Mouse (Mus musculus) CH12.LX (cell line): ENCODE results near the gene Gm14226. TPM values are rescaled to one million over a fixed set of nuclear protein-coding genes. Genes with fewer than 3 reads are reported as not detected.
"Not testable (repeated sequence)": the region's sequence is repeated elsewhere in the genome, so short reads cannot be mapped to it uniquely, and the experiment has no call there.

ENCODE experiments used
- DNase-seq: peaks from one replicate; pipeline ENCODE4 v3.0.0-alpha.2; 2013; ENCODE audit errors: extremely low read depth
- H3K27ac ChIP-seq: 2 replicates; pipeline ENCODE4 v1.5.1; 2012; ENCODE audit warnings: low read depth, mild to moderate bottlenecking, control low read depth, moderate library complexity; ENCODE audit not compliant: insufficient read depth
- H3K27me3 ChIP-seq: replicated peaks from 2 replicates; pipeline ENCODE3; 2012; ENCODE audit warnings: inconsistent platforms
- H3K36me3 ChIP-seq, 2 experiments: replicated peaks in 1 of 2; 2 replicates each; pipeline versions ENCODE3 to v1.6.1; 2012; ENCODE audit warnings: inconsistent platforms in 1 of 2, low read length in 1 of 2, mild to moderate bottlenecking in 1 of 2, mixed read lengths in 1 of 2, moderate library complexity in 1 of 2; ENCODE audit not compliant: control insufficient read depth in 1 of 2, insufficient read depth in 1 of 2
- H3K4me1 ChIP-seq, 2 experiments: 2 replicates each; pipeline ENCODE4 v1.6.1; 2012; ENCODE audit warnings: inconsistent platforms in 1 of 2, moderate library complexity in 1 of 2; ENCODE audit not compliant: insufficient read depth in 2 of 2, control insufficient read depth in 1 of 2
- H3K4me2 ChIP-seq: 2 replicates; pipeline ENCODE4 v1.6.1; 2012; ENCODE audit warnings: low read depth, mild to moderate bottlenecking, control low read depth; ENCODE audit not compliant: poor library complexity, insufficient read depth, severe bottlenecking
- H3K4me3 ChIP-seq, 3 experiments: fragments of 150-350 bp in 1 of 3; sonication (generic) in 1 of 3; replicated peaks in 1 of 3; 2 replicates each; pipeline versions ENCODE3 to v1.5.1; 2011 to 2012; ENCODE audit warnings: low read depth in 2 of 3, low read length in 2 of 3, mild to moderate bottlenecking in 2 of 3, moderate library complexity in 2 of 3, control low read depth in 1 of 3, improper control_type of control experiment in 1 of 3, inconsistent platforms in 1 of 3, mixed read lengths in 1 of 3; ENCODE audit not compliant: poor library complexity in 1 of 3
- H3K79me2 ChIP-seq: replicated peaks from 2 replicates; pipeline ENCODE4 v1.6.1; 2012; ENCODE audit warnings: mild to moderate bottlenecking, moderate library complexity; ENCODE audit not compliant: control insufficient read depth, poor library complexity, insufficient read depth, severe bottlenecking; ENCODE audit errors: extremely low read depth
- H3K9ac ChIP-seq: 2 replicates; pipeline ENCODE4 v1.6.1; 2012; ENCODE audit warnings: low read depth, mild to moderate bottlenecking, control low read depth, moderate library complexity; ENCODE audit not compliant: insufficient read depth
- H3K9me3 ChIP-seq: replicated peaks from 2 replicates; pipeline ENCODE3; 2012; ENCODE audit warnings: low read length, inconsistent platforms, mixed read lengths
- CHD1 ChIP-seq: IDR thresholded peaks from 2 replicates; pipeline ENCODE4 v1.6.1; 2012; ENCODE audit warnings: low read depth, low read length, improper control_type of control experiment, inconsistent platforms
- CTCF ChIP-seq, 2 experiments: IDR thresholded peaks in 1 of 2; conservative IDR thresholded peaks in 1 of 2; 2 replicates each; pipeline ENCODE4 v1.5.1; 2011 to 2012; ENCODE audit warnings: low read depth in 2 of 2, low read length in 2 of 2, improper control_type of control experiment in 1 of 2, inconsistent platforms in 1 of 2, mild to moderate bottlenecking in 1 of 2, moderate library complexity in 1 of 2
- ELF1 ChIP-seq: IDR thresholded peaks from 2 replicates; pipeline ENCODE4 v1.6.1; 2014; ENCODE audit warnings: low read depth, mild to moderate bottlenecking, inconsistent platforms, low read length, improper control_type of control experiment
- HCFC1 ChIP-seq: IDR thresholded peaks from 2 replicates; pipeline ENCODE4 v1.6.1; 2012; ENCODE audit warnings: low read depth, mild to moderate bottlenecking, inconsistent platforms, low read length, improper control_type of control experiment
- JUND ChIP-seq: conservative IDR thresholded peaks from 2 replicates; pipeline ENCODE4 v1.6.1; 2011; ENCODE audit warnings: low read depth, low read length, improper control_type of control experiment
- KAT2A ChIP-seq: IDR thresholded peaks from 2 replicates; pipeline ENCODE4 v1.6.1; 2012; ENCODE audit warnings: low read length, improper control_type of control experiment, inconsistent platforms; ENCODE audit not compliant: insufficient replicate concordance
- MAX ChIP-seq: IDR thresholded peaks from 2 replicates; pipeline ENCODE4 v1.6.1; 2011; ENCODE audit warnings: low read length, improper control_type of control experiment
- MEF2A ChIP-seq: IDR thresholded peaks from 2 replicates; pipeline ENCODE4 v1.6.1; 2014; ENCODE audit warnings: low read depth, mild to moderate bottlenecking, inconsistent platforms, low read length, improper control_type of control experiment, borderline replicate concordance
- RAD21 ChIP-seq: IDR thresholded peaks from 2 replicates; pipeline ENCODE4 v1.6.1; 2011; ENCODE audit warnings: low read depth, mild to moderate bottlenecking, low read length, improper control_type of control experiment, moderate library complexity
- SIN3A ChIP-seq: IDR thresholded peaks from 2 replicates; pipeline ENCODE4 v1.6.1; 2012; ENCODE audit warnings: low read length, improper control_type of control experiment, inconsistent platforms
- SMC3 ChIP-seq: IDR thresholded peaks from 2 replicates; pipeline ENCODE4 v1.6.1; 2011; ENCODE audit warnings: low read depth, low read length, improper control_type of control experiment
- TCF12 ChIP-seq: IDR thresholded peaks from 2 replicates; pipeline ENCODE4 v1.6.1; 2014; ENCODE audit warnings: low read depth, mild to moderate bottlenecking, inconsistent platforms, low read length, improper control_type of control experiment
- USF1 ChIP-seq: IDR thresholded peaks from 2 replicates; pipeline ENCODE4 v1.6.1; 2014; ENCODE audit warnings: low read depth, mild to moderate bottlenecking, inconsistent platforms, low read length, improper control_type of control experiment
- USF2 ChIP-seq: conservative IDR thresholded peaks from 2 replicates; pipeline ENCODE4 v1.6.1; 2011; ENCODE audit warnings: low read depth, low read length, improper control_type of control experiment
- ZC3H11A ChIP-seq: IDR thresholded peaks from 2 replicates; pipeline ENCODE4 v1.6.1; 2012; ENCODE audit warnings: low read depth, mild to moderate bottlenecking, inconsistent platforms, low read length, improper control_type of control experiment
- ZMIZ1 ChIP-seq: IDR thresholded peaks from 2 replicates; pipeline ENCODE4 v1.6.1; 2012; ENCODE audit warnings: low read depth, mild to moderate bottlenecking, inconsistent platforms, low read length, improper control_type of control experiment
- ZNF384 ChIP-seq: IDR thresholded peaks from 2 replicates; pipeline ENCODE4 v1.6.1; 2012; ENCODE audit warnings: low read depth, low read length, improper control_type of control experiment, inconsistent platforms
- dilution Hi-C: fragments of 300-500 bp; cut with MboI; formaldehyde crosslinking; loops from 2 replicates; pipeline ENCODE4 v1.14.3; 2020; ENCODE audit warnings: low sequenced_read_pairs; ENCODE audit not compliant: extremely low pct_unique_long_range_greater_than_20kb, extremely low pct_ligation_motif_present
- in situ Hi-C: fragments of 300-500 bp; cut with MboI; formaldehyde crosslinking; loops from 3 replicates; pipeline ENCODE4 v1.14.3; 2019; ENCODE audit warnings: low sequenced_read_pairs, low pct_ligation_motif_present, low pct_unique_long_range_greater_than_20kb, mixed read lengths
- polyA plus RNA-seq: library from polyadenylated mRNA; unstranded; fragments of >175 nt; gene quantifications from 2 replicates; pipeline ENCODE4 v1.2.1, GENCODE M21; 2012; ENCODE audit warnings: low read depth; ENCODE audit not compliant: insufficient read length
- total RNA-seq, 2 experiments: library from RNA; depleted of rRNA; stranded (reverse); fragments of 300-350 nt in 1 of 2; fragments of >200 nt in 1 of 2; gene quantifications; 2 replicates each; pipeline ENCODE4 v1.2.3; 2012 to 2014

The Gm14226 gene
- total and polyA plus RNA-seq, 3 experiments, result not detected

DNA sequence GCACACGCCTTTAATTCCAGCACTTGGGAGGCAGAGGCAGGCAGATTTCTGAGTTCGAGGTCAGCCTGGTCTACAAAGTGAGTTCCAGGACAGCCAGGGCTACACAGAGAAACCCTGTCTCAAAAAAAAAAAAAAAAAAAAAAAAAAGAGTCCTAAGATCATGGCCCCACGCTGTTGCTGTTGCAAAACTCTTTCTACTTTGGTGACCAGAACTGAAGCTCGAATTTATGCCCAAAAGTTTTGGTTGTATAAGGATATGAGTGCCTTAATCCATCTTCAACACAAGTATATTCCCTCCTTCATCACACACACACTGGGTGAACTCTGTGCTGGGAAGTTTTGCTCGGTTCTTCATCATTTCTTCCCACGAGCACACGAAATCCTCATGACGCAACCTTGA lies 35.4 kb downstream of the Gm14226 start:
- 0 out of 2 replicates have a peak, but pooled peaks have one; percentile 8 for TF ChIP-seq ZNF384
- DNase-seq, H3K9me3 ChIP-seq, H3K4me2 ChIP-seq, in situ Hi-C loops, H3K27ac ChIP-seq, H3K27me3 ChIP-seq, H3K9ac ChIP-seq, H3K4me3 ChIP-seq, dilution Hi-C loops, H3K79me2 ChIP-seq: not testable (repeated sequence)
- peaks cover 2 to 47% of the 10 kb centered on the region in 2 experiments for H3K36me3 ChIP-seq
- H3K4me1 ChIP-seq, result peaks cover 4 to 47% of the 10 kb centered on the region in 2 experiments

DNA sequence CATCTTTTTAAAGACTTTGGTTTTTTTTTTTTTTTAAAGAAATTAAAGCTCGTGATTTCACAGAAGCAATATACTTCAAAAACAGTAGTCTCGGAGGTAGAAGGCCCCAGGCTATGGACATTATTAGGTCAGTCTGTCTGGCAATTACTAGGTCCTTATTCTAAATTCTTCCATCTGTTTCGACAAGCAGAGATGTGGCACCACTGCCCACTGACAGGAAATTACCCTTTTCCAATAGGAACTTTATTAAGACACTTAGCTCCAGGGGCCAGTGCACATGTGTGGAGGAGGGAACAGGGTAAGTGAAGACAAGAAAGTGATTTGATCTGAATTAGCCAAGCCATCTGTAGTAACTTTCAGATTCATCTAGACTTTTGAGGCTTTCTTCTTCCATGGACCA lies 36.6 kb downstream of the Gm14226 start:
- no peaks in the 10 kb centered on the region for H3K9me3 ChIP-seq
- H3K4me2 ChIP-seq, result no peak overlapping the region
- TF ChIP-seq ELF1 (no peak), JUND (no peak), ZC3H11A (no peak), HCFC1 (no peak), ZNF384 (no peak), USF1 (no peak), CHD1 (no peak), TCF12 (no peak), MAX (no peak), ZMIZ1 (no peak), SMC3 (no peak), CTCF (conservative IDR thresholded peaks at IDR 0.05 in 1 of 2, IDR thresholded peaks at IDR 0.05 in 1 of 2; ENCODE audit: low read depth in 2 of 2, low read length in 2 of 2) (no peak), USF2 (no peak), KAT2A (no peak), MEF2A (no peak)
- in situ Hi-C loops, result no loop called here
- peaks cover 10 to 55% of the 10 kb centered on the region in 2 experiments for H3K36me3 ChIP-seq
- H3K4me1 ChIP-seq, result peaks cover 4 to 47% of the 10 kb centered on the region in 2 experiments
- H3K9ac ChIP-seq, result no peak overlapping the region
- no peaks in the 10 kb centered on the region for H3K27me3 ChIP-seq
- no peak overlapping the region for H3K27ac ChIP-seq
- no peak overlapping the region for H3K4me3 ChIP-seq
- no peak for DNase-seq
- dilution Hi-C loops, result no loop called here
- no peaks in the 10 kb centered on the region for H3K79me2 ChIP-seq

DNA sequence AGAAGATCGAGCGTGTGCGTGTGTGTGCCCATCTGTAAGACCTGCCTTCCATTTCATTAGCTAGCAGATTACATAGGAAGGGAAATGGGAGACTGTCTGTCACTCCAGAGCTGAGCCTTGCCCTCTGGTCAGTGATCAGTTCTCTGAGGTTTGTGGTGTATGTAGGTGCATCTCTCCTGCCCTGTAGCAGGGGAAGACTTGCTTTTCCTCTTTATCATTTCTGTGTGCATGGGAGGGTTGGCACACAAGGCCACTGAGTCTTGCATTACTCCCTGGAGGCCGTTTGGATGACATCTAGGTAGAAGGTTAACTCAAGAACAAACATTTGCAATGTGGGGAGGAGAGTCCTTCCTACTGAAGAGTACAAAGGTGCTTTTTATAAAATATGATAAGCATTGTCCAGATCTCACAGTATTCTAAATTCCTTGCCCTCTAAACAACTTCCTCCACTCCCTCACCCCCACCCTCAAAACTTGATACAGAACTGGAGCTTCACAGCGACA lies 38.1 kb downstream of the Gm14226 start:
- H3K4me2 ChIP-seq, result no peak overlapping the region
- H3K36me3 ChIP-seq, result peaks cover 18 to 64% of the 10 kb centered on the region in 2 experiments
- no peaks in the 10 kb centered on the region for H3K9me3 ChIP-seq
- in situ Hi-C loops (no loop called here), dilution Hi-C loops (no loop called here)
- DNase-seq, result no peak
- H3K27ac ChIP-seq, result no peak overlapping the region
- peaks cover 4 to 46% of the 10 kb centered on the region in 2 experiments for H3K4me1 ChIP-seq
- H3K27me3 ChIP-seq, result no peaks in the 10 kb centered on the region
- no peak overlapping the region for H3K9ac ChIP-seq
- TF ChIP-seq RAD21, result no peak
- no peak for TF ChIP-seq CHD1
- TF ChIP-seq SIN3A, result no peak
- TF ChIP-seq SMC3, result no peak
- no peaks in the 10 kb centered on the region for H3K79me2 ChIP-seq
- H3K4me3 ChIP-seq, result no peak overlapping the region
